Mouse (Mus musculus) thymus, adult 2 months (tissue): Measurements from ENCODE around the gene Ppp3ca. TPM values are rescaled to one million over a fixed set of nuclear protein-coding genes. Genes with fewer than 3 reads are reported as not detected.

Experiments
- DNase-seq: peaks from one replicate; pipeline ENCODE4 v3.0.0; 2021
- H3K27ac ChIP-seq: fragments of 200-500 bp; 2 replicates; pipeline ENCODE4 v1.5.1; 2012; ENCODE audit warnings: low read length, control low read depth; ENCODE audit not compliant: control insufficient read depth, insufficient read depth
- H3K27me3 ChIP-seq: fragments of 200-500 bp; 2 replicates; pipeline ENCODE4 v1.6.1; 2012; ENCODE audit warnings: mild to moderate bottlenecking, low read length, moderate library complexity, mixed read lengths; ENCODE audit not compliant: control insufficient read depth, insufficient read depth
- H3K36me3 ChIP-seq: fragments of 200-500 bp; 2 replicates; pipeline ENCODE4 v1.6.1; 2012; ENCODE audit warnings: mild to moderate bottlenecking, low read length, moderate library complexity; ENCODE audit not compliant: control insufficient read depth, insufficient read depth
- H3K4me1 ChIP-seq: fragments of 200-500 bp; replicated peaks from 2 replicates; pipeline ENCODE4 v1.6.1; 2012; ENCODE audit warnings: low read length; ENCODE audit not compliant: control insufficient read depth, insufficient read depth
- H3K4me3 ChIP-seq: fragments of 200-500 bp; 2 replicates; pipeline ENCODE4 v1.5.1; 2012; ENCODE audit warnings: mild to moderate bottlenecking, low read length, control low read depth, moderate library complexity; ENCODE audit not compliant: control insufficient read depth, insufficient read depth
- CTCF ChIP-seq: fragments of 200-500 bp; IDR thresholded peaks from 2 replicates; pipeline ENCODE4 v1.5.1; 2012; ENCODE audit warnings: mild to moderate bottlenecking, control low read depth, low read length, moderate library complexity, borderline replicate concordance; ENCODE audit not compliant: control insufficient read depth, poor library complexity, insufficient read depth; ENCODE audit errors: extremely low read depth
- POLR2A ChIP-seq: fragments of 200-500 bp; IDR thresholded peaks from 2 replicates; pipeline ENCODE4 v1.6.1; 2012; ENCODE audit warnings: mild to moderate bottlenecking, low read length, control low read depth, moderate library complexity; ENCODE audit not compliant: control insufficient read depth, poor library complexity, insufficient read depth; ENCODE audit errors: extremely low read depth
- WGBS: fragments of 180-500 bp; shearing (Covaris S2); methylation state at CpG from one replicate; pipeline ENCODE4 v1.1.7; 2018; 5-methylcytosine and 5-hydroxymethylcytosine counted together
- polyA plus RNA-seq: library from polyadenylated mRNA; depleted of rRNA; stranded (reverse); fragments of >200 nt; gene quantifications from 2 replicates; pipeline ENCODE4 v1.2.3, GENCODE M21; 2012

Ppp3ca gene
- polyA plus RNA-seq, 1 experiment: 5.6 TPM

GRCm38 (mm10) chr3:136672870-136673269, 2.9 kb downstream of the Ppp3ca start:
- WGBS: 91% methylated on average over 3 of the region's 3 CpGs
- H3K4me3 ChIP-seq: no peak overlapping the region
- H3K27me3 ChIP-seq: peaks cover 4% of the 10 kb centered on the region; the same call in 1 of the 2 replicates
- no peak overlapping the region for H3K27ac ChIP-seq
- H3K36me3 ChIP-seq: no peaks in the 10 kb centered on the region
- TF ChIP-seq CTCF (no peak), POLR2A (no peak)
- peaks cover 4% of the 10 kb centered on the region for H3K4me1 ChIP-seq
- no peak for DNase-seq

- 70% methylated on average over 2 of the region's 2 CpGs for WGBS
These were observed 3.4 kb downstream of the Ppp3ca start for GRCm38 (mm10) chr3:136673363-136673762.

GRCm38 (mm10) chr3:136674486-136674885, 4.6 kb downstream of the Ppp3ca start:
- Histone ChIP-seq H3K4me3 (no peak overlapping the region), H3K27ac (no peak overlapping the region), H3K4me1 (peaks cover 4% of the 10 kb centered on the region), H3K27me3 (peaks cover 4% of the 10 kb centered on the region; the same call in 1 of the 2 replicates), H3K36me3 (no peaks in the 10 kb centered on the region)
- TF ChIP-seq POLR2A: no peak
- no peak for TF ChIP-seq CTCF
- WGBS: 97% methylated on average over 5 of the region's 5 CpGs
- DNase-seq: no peak

More at GRCm38 (mm10) chr3:136673363-136673762, 3.4 kb downstream of the Ppp3ca start:
- Histone ChIP-seq H3K27me3 (peaks cover 4% of the 10 kb centered on the region; the same call in 1 of the 2 replicates), H3K36me3 (no peaks in the 10 kb centered on the region), H3K4me1 (peaks cover 4% of the 10 kb centered on the region), H3K27ac (no peak overlapping the region), H3K4me3 (no peak overlapping the region)
- no peak for TF ChIP-seq CTCF
- no peak for TF ChIP-seq POLR2A
- no peak for DNase-seq

- 92% methylated on average over 2 of the region's 2 CpGs for WGBS
- H3K4me1 ChIP-seq: no peaks in the 10 kb centered on the region
These were observed 7.1 kb downstream of the Ppp3ca start for GRCm38 (mm10) chr3:136676991-136677390.

GRCm38 (mm10) chr3:136678386-136678785, 8.5 kb downstream of the Ppp3ca start:
- DNase-seq: no peak
- Histone ChIP-seq H3K36me3 (no peaks in the 10 kb centered on the region), H3K27me3 (no peaks in the 10 kb centered on the region; the same call in 1 of the 2 replicates), H3K4me3 (no peak overlapping the region), H3K4me1 (no peaks in the 10 kb centered on the region), H3K27ac (no peak overlapping the region)
- 95% methylated on average over 8 of the region's 8 CpGs for WGBS
- TF ChIP-seq POLR2A: no peak
- no peak for TF ChIP-seq CTCF

More at GRCm38 (mm10) chr3:136676991-136677390, 7.1 kb downstream of the Ppp3ca start:
- Histone ChIP-seq H3K27me3 (no peaks in the 10 kb centered on the region; the same call in 1 of the 2 replicates), H3K4me3 (no peak overlapping the region), H3K36me3 (no peaks in the 10 kb centered on the region), H3K27ac (no peak overlapping the region)
- TF ChIP-seq POLR2A: no peak
- no peak for TF ChIP-seq CTCF
- no peak for DNase-seq

GRCm38 (mm10) chr3:136679903-136680491, 10.1 kb downstream of the Ppp3ca start:
- TF ChIP-seq POLR2A: no peak
- no peak for TF ChIP-seq CTCF
- Histone ChIP-seq H3K4me1 (no peaks in the 10 kb centered on the region), H3K27ac (no peak overlapping the region), H3K27me3 (no peaks in the 10 kb centered on the region; the same call in 1 of the 2 replicates), H3K36me3 (no peaks in the 10 kb centered on the region), H3K4me3 (no peak overlapping the region)
- WGBS: 88% methylated on average over 6 of the region's 6 CpGs
- no peak for DNase-seq

GRCm38 (mm10) chr3:136682242-136682641, 12.3 kb downstream of the Ppp3ca start:
- Histone ChIP-seq H3K27me3 (no peaks in the 10 kb centered on the region; the same call in 1 of the 2 replicates), H3K4me3 (no peak overlapping the region), H3K4me1 (peaks cover 1% of the 10 kb centered on the region; the same call in 1 of the 2 replicates), H3K27ac (no peak overlapping the region), H3K36me3 (no peaks in the 10 kb centered on the region)
- no peak for TF ChIP-seq POLR2A
- no peak for TF ChIP-seq CTCF
- WGBS: 95% methylated on average over 8 of the region's 8 CpGs
- no peak for DNase-seq
